Mouse (Mus musculus): ENCODE data around the gene Zfp52.
A peak's percentile ranks its signal among the peaks of the same experiment; 100 is the strongest.

DNA sequence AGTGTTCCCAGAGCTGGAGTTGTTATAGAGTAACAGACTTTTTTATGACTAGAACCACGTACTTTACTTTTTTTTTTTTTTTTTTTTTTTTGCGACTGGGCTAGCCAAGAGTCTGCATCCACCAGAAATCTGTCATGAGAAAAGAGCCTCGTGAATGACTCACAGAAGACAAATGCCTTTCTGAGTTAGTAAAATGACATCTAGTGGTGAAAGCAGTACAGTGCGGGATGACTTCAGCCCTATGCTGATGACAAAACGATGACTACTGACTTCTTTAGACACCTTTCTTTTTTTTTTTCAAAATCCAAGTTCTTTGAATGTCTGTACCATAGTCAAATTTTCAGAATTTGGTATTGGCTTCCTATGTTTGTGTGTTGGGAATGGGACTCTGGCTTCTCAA, 30.9 kb downstream of the Zfp52 start:
- TF ChIP-seq CTCF (IDR thresholded peaks at IDR 0.05; ENCODE audit: control insufficient read depth, insufficient read depth, low read length) (0 out of 2 replicates have a peak, but pooled peaks have one; percentile 16), POLR2A (IDR thresholded peaks at IDR 0.05; ENCODE audit: borderline replicate concordance, control insufficient read depth, low read depth, low read length) (no peak)

Data from bone marrow, adult 2 months (tissue).